Comparison of ENCODE assay signal across 8 mouse cellular contexts in the genomic region with DNA sequence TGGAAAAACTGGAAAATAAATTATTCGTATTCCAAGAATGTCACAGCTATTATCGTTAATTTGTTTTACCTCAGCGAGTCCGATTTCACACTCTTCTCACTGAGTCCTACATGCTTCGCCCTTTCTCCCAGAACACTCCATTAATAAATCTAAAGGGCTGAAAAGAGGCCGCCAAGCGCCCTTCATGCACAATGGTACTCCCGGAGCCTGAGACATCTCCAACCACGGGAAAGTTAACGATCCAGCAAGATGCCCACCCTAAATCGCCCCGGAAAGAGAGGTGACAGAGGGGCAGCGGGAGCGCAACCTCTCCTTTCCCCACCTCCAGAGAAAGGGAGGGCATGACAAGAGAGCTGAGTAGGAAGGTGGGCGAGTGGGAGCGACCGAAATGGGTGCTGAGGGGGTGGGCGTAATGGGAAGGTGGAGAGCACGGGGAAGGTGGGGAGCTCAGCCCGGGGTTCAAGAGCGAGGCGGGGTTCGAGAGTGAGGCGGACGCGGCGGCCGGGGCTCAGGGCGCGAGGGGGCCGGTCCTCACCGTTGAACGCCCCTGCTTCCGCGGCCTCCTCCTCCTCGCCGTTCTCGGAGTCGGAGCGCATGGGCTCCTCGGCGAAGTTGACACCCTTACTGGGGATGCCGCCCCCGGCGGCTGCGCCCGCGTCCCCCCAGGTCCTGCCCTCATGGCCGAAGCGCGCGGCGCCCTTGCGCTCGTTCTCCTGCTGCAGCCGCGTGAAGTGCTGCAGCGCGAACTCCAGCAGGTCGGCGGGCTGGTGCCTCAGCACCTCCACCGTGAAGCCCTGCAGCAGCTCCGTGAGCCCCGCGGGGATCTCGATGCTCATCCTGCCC. TPM values are rescaled to one million over a fixed set of nuclear protein-coding genes. Genes with fewer than 3 reads are reported as not detected.
DNase-seq lines count a peak whose midpoint lies in the region; ATAC-seq and TF ChIP-seq lines count a peak whose summit lies in the region.

No protein-coding gene starts in this region.

- TF ChIP-seq EP300 in heart, adult 2 months (IDR thresholded peaks at IDR 0.05; ENCODE audit: insufficient read depth, low read depth, low read length) = no peak

- no peak for TF ChIP-seq POLR2A in heart, adult 2 months (IDR thresholded peaks at IDR 0.05; ENCODE audit: insufficient read depth, low read depth, low read length)

- peaks cover 1% of the 10 kb centered on the region; the same call in 1 of the 2 replicates for H3K27me3 ChIP-seq in heart, adult 2 months (ENCODE audit: control insufficient read depth, insufficient read depth, low read length)
- H3K27me3 ChIP-seq in forebrain, embryonic 11.5 days (ENCODE audit: control insufficient read depth, insufficient read depth, low read length) = no peaks in the 10 kb centered on the region; the same call in 1 of the 2 replicates
- H3K27me3 ChIP-seq in intestine, embryonic 14.5 days (replicated peaks; ENCODE audit: control insufficient read depth, insufficient read depth, low read length) = no peaks in the 10 kb centered on the region
- no peaks in the 10 kb centered on the region for H3K27me3 ChIP-seq in midbrain, embryonic 11.5 days (ENCODE audit: control insufficient read depth, insufficient read depth, low read length)

- H3K36me3 ChIP-seq in heart, adult 2 months (ENCODE audit: control insufficient read depth, insufficient read depth, low read length) = no peaks in the 10 kb centered on the region
- H3K36me3 ChIP-seq in forebrain, embryonic 11.5 days (ENCODE audit: control insufficient read depth, insufficient read depth, low read length) = no peaks in the 10 kb centered on the region
- H3K36me3 ChIP-seq in intestine, embryonic 14.5 days (ENCODE audit: control insufficient read depth, insufficient read depth, low read length) = no peaks in the 10 kb centered on the region
- no peaks in the 10 kb centered on the region for H3K36me3 ChIP-seq in midbrain, embryonic 11.5 days (ENCODE audit: control insufficient read depth, insufficient read depth, low read length)

- peak; percentile 79 for ATAC-seq in forebrain, embryonic 11.5 days (replicated peaks; ENCODE audit: low FRiP score)
- peak; percentile 84 for ATAC-seq in intestine, embryonic 14.5 days (replicated peaks; ENCODE audit: low FRiP score, low TSS enrichment, low read depth)
- peak; percentile 85 for ATAC-seq in midbrain, embryonic 11.5 days (ENCODE audit: low FRiP score)

- 3% methylated on average over 64 of the region's 66 CpGs for WGBS in heart, adult 2 months
- under 1% methylated on average over 48 of the region's 66 CpGs for WGBS in forebrain, embryonic 11.5 days
- WGBS in intestine, embryonic 14.5 days = under 1% methylated on average over 45 of the region's 66 CpGs
- under 1% methylated on average over 57 of the region's 66 CpGs for WGBS in midbrain, embryonic 11.5 days

- no peak for TF ChIP-seq CTCF in heart, adult 2 months (IDR thresholded peaks at IDR 0.05)

- H3K4me1 ChIP-seq in heart, adult 2 months (ENCODE audit: control insufficient read depth, insufficient read depth, low read length) = no peaks in the 10 kb centered on the region
- H3K4me1 ChIP-seq in forebrain, embryonic 11.5 days (replicated peaks; ENCODE audit: control insufficient read depth, insufficient read depth, low read length) = peaks cover 6% of the 10 kb centered on the region; the same call in 1 of the 2 replicates
- peaks cover 10% of the 10 kb centered on the region for H3K4me1 ChIP-seq in intestine, embryonic 14.5 days (replicated peaks; ENCODE audit: control insufficient read depth, insufficient read depth, low read length)
- peaks cover 12% of the 10 kb centered on the region; the same call in 1 of the 2 replicates for H3K4me1 ChIP-seq in midbrain, embryonic 11.5 days (ENCODE audit: control insufficient read depth, insufficient read depth, low read length)

- peak overlapping the region; percentile 0; the same call in 1 of the 2 replicates for H3K27ac ChIP-seq in heart, adult 2 months
- peak overlapping the region; percentile 91 for H3K27ac ChIP-seq in forebrain, embryonic 11.5 days (ENCODE audit: low read depth, low read length)
- peak overlapping the region; percentile 85 for H3K27ac ChIP-seq in intestine, embryonic 14.5 days (ENCODE audit: low read depth)
- H3K27ac ChIP-seq in midbrain, embryonic 11.5 days (ENCODE audit: low read depth, low read length) = peak overlapping the region; percentile 94

- H3K79me2 ChIP-seq in heart, adult 2 months (replicated peaks; ENCODE audit: control insufficient read depth, insufficient read depth, low read length) = no peaks in the 10 kb centered on the region

- peak overlapping the region; percentile 57 for H3K4me3 ChIP-seq in heart, adult 2 months
- peak overlapping the region; percentile 74 for H3K4me3 ChIP-seq in forebrain, embryonic 11.5 days (ENCODE audit: low read depth, low read length)
- H3K4me3 ChIP-seq in intestine, embryonic 14.5 days (ENCODE audit: low read depth, low read length) = peak overlapping the region; percentile 84
- peak overlapping the region; percentile 80 for H3K4me3 ChIP-seq in midbrain, embryonic 11.5 days (ENCODE audit: low read depth, low read length)

- peak overlapping the region; percentile 74 for H3K4me2 ChIP-seq in forebrain, embryonic 11.5 days (ENCODE audit: low read depth, low read length, severe bottlenecking)
- H3K4me2 ChIP-seq in intestine, embryonic 14.5 days (ENCODE audit: low read length) = peak overlapping the region; percentile 92
- peak overlapping the region; percentile 64 for H3K4me2 ChIP-seq in midbrain, embryonic 11.5 days

- H3K9me3 ChIP-seq in forebrain, embryonic 11.5 days (ENCODE audit: control insufficient read depth, low read length) = no peaks in the 10 kb centered on the region
- H3K9me3 ChIP-seq in intestine, embryonic 14.5 days (ENCODE audit: control insufficient read depth, low read length) = no peaks in the 10 kb centered on the region
- no peaks in the 10 kb centered on the region for H3K9me3 ChIP-seq in midbrain, embryonic 11.5 days (ENCODE audit: control insufficient read depth, low read length)

- intact Hi-C loops in heart, adult 2 months (cut with DNase I) = loop anchor here (5.0 kb wide), 1 partner anchor 82 kb away; no protein-coding TSS in a partner anchor

- DNase-seq in heart, adult 2 months = peak in 1 of 2 experiments; percentile 5
- no peak for DNase-seq in heart, postnatal 4 days
- DNase-seq in urinary bladder, postnatal 14 days (ENCODE audit: low spot score) = peak; percentile 42
- no peak for DNase-seq in urinary bladder, postnatal 25 days (ENCODE audit: low spot score)
- no peak for DNase-seq in forebrain, embryonic 11.5 days (ENCODE audit: low spot score)
- DNase-seq in intestine, embryonic 14.5 days (ENCODE audit: low spot score) = peak; percentile 91
- peak; percentile 97 for DNase-seq in midbrain, embryonic 11.5 days (ENCODE audit: low spot score, missing footprints)
- DNase-seq in thymus, postnatal 10 days (ENCODE audit: low spot score in 2 of 2) = no peak

- peak overlapping the region; percentile 65 for H3K9ac ChIP-seq in heart, adult 2 months (ENCODE audit: low read depth, low read length)
- H3K9ac ChIP-seq in forebrain, embryonic 11.5 days (ENCODE audit: low read length) = peak overlapping the region; percentile 92
- H3K9ac ChIP-seq in intestine, embryonic 14.5 days (ENCODE audit: low read length) = peak overlapping the region; percentile 80
- peak overlapping the region; percentile 94 for H3K9ac ChIP-seq in midbrain, embryonic 11.5 days (ENCODE audit: low read length)

RNA-seq across cellular contexts. Expression of a gene that starts 0.6 kb away (rescaled TPM):
- total RNA-seq in heart, adult 2 months (2021) = 10 to 100 TPM in 1 of 2 experiments, 1 to 10 TPM in 1; 5.4 to 10.4 TPM
- 5.9 and 7.9 TPM in 2 replicates for polyA plus RNA-seq in heart, adult 2 months (2012; rRNA removed)
- total RNA-seq in heart, postnatal 4 days (2021) = 1 to 10 TPM; 6.5 to 7.7 TPM
- 50.1 and 50.4 TPM in 2 replicates for polyA plus RNA-seq in forebrain, embryonic 11.5 days (2014; fragmentation: Nextera tagmentation; extraction: Ambion mirVana)
- polyA plus RNA-seq in intestine, embryonic 14.5 days (2014; fragmentation: Nextera tagmentation; extraction: Ambion mirVana) = 23.8 and 24.9 TPM in 2 replicates
- 73.7 and 83.0 TPM in 2 replicates for polyA plus RNA-seq in midbrain, embryonic 11.5 days (2014; fragmentation: Nextera tagmentation; extraction: Ambion mirVana)

Comparison
In these comparisons a context has a peak if more than half of its experiments do, and no peak if none do; other contexts are left out.
1. DNase-seq: peak in urinary bladder, postnatal 14 days (single experiment), intestine, embryonic 14.5 days (single experiment) and midbrain, embryonic 11.5 days (single experiment); none in heart, postnatal 4 days (single experiment), urinary bladder, postnatal 25 days (single experiment), forebrain, embryonic 11.5 days (single experiment) and thymus, postnatal 10 days (0 of 2).
2. H3K27ac ChIP-seq: peak in every context shown above with its lines; median percentile 94 in midbrain, embryonic 11.5 days; 91 in forebrain, embryonic 11.5 days; 85 in intestine, embryonic 14.5 days; 0 in heart, adult 2 months.
3. Peak in every context shown above with its lines, with median percentiles within 50 percentile points of each other: H3K4me3 ChIP-seq, H3K9ac ChIP-seq, ATAC-seq and H3K4me2 ChIP-seq.